Mouse (Mus musculus): ENCODE data around the gene Zbtb48. TPM values are rescaled to one million over a fixed set of nuclear protein-coding genes. Genes with fewer than 3 reads are reported as not detected.

Gene Zbtb48
- polyA plus RNA-seq, 1 experiment from 2014 or later, result 25.4 TPM

GRCm38 (mm10) chr4:151975441-151975840 is 52.0 kb downstream of the Zbtb48 start:
- Histone ChIP-seq H3K4me1 (replicated peaks; ENCODE audit: control insufficient read depth, insufficient read depth, low read length) (no peaks in the 10 kb centered on the region), H3K9ac (replicated peaks; ENCODE audit: low read depth, low read length) (no peak overlapping the region), H3K4me2 (ENCODE audit: low read length) (no peak overlapping the region), H3K27ac (ENCODE audit: low read length) (no peak overlapping the region), H3K4me3 (replicated peaks; ENCODE audit: low read length) (no peak overlapping the region), H3K9me3 (ENCODE audit: control insufficient read depth, low read length) (peaks cover 2% of the 10 kb centered on the region; the same call in 1 of the 2 replicates), H3K36me3 (ENCODE audit: control insufficient read depth, insufficient read depth) (peaks cover 9% of the 10 kb centered on the region), H3K27me3 (replicated peaks; ENCODE audit: control insufficient read depth, insufficient read depth, low read length) (no peaks in the 10 kb centered on the region)
- ATAC-seq, result no peak
- whole genome bisulfite sequencing, result 91% methylated on average over 3 of the region's 3 CpGs

GRCm38 (mm10) chr4:151972221-151972967 is 55.1 kb downstream of the Zbtb48 start:
- 58% methylated on average over 10 of the region's 10 CpGs for WGBS
- H3K9ac ChIP-seq (replicated peaks; ENCODE audit: low read depth, low read length), result no peak overlapping the region
- H3K27me3 ChIP-seq (replicated peaks; ENCODE audit: control insufficient read depth, insufficient read depth, low read length), result no peaks in the 10 kb centered on the region
- ATAC-seq, result 0 out of 2 replicates have a peak, but pooled peaks have one; percentile 18
- peaks cover 14% of the 10 kb centered on the region for H3K36me3 ChIP-seq (ENCODE audit: control insufficient read depth, insufficient read depth)
- H3K4me2 ChIP-seq (ENCODE audit: low read length), result no peak overlapping the region
- H3K27ac ChIP-seq (ENCODE audit: low read length), result no peak overlapping the region
- no peaks in the 10 kb centered on the region for H3K4me1 ChIP-seq (replicated peaks; ENCODE audit: control insufficient read depth, insufficient read depth, low read length)
- peaks cover 2% of the 10 kb centered on the region; the same call in 1 of the 2 replicates for H3K9me3 ChIP-seq (ENCODE audit: control insufficient read depth, low read length)
- no peak overlapping the region for H3K4me3 ChIP-seq (replicated peaks; ENCODE audit: low read length)

Other genes starting within 250 kb of the Zbtb48 start
- gene Camta1, start 165.8 kb downstream of the Zbtb48 start, polyA plus RNA-seq (2015; fragmentation: Nextera tagmentation; extraction: Ambion mirVana), result 119 and 123 TPM in 2 replicates
- gene Dnajc11, start 94.0 kb downstream of the Zbtb48 start, polyA plus RNA-seq (2015; fragmentation: Nextera tagmentation; extraction: Ambion mirVana), result 84.2 and 89.8 TPM in 2 replicates
- 32.7 and 42.7 TPM in 2 replicates for gene Thap3, start 38.7 kb downstream of the Zbtb48 start, polyA plus RNA-seq (2015; fragmentation: Nextera tagmentation; extraction: Ambion mirVana)
- 20.5 and 21.8 TPM in 2 replicates for gene Phf13, start 31.4 kb downstream of the Zbtb48 start, polyA plus RNA-seq (2015; fragmentation: Nextera tagmentation; extraction: Ambion mirVana)
- 2.9 and 3.6 TPM in 2 replicates for gene Klhl21, start 18.9 kb downstream of the Zbtb48 start, polyA plus RNA-seq (2015; fragmentation: Nextera tagmentation; extraction: Ambion mirVana)
- 0.97 and 1.6 TPM in 2 replicates for gene Tas1r1, start 10.9 kb upstream of the Zbtb48 start, polyA plus RNA-seq (2015; fragmentation: Nextera tagmentation; extraction: Ambion mirVana)
- gene Nol9, start 11.7 kb upstream of the Zbtb48 start, polyA plus RNA-seq (2015; fragmentation: Nextera tagmentation; extraction: Ambion mirVana), result 25.1 and 27.7 TPM in 2 replicates
- 11.7 and 13.2 TPM in 2 replicates for gene Plekhg5, start 44.8 kb upstream of the Zbtb48 start, polyA plus RNA-seq (2015; fragmentation: Nextera tagmentation; extraction: Ambion mirVana)
- 0.97 and 1.5 TPM in 2 replicates for gene Tnfrsf25, start 88.3 kb upstream of the Zbtb48 start, polyA plus RNA-seq (2015; fragmentation: Nextera tagmentation; extraction: Ambion mirVana)
- 0.08 and 0.12 TPM in 2 replicates for gene Espn, start 124.7 kb upstream of the Zbtb48 start, polyA plus RNA-seq (2015; fragmentation: Nextera tagmentation; extraction: Ambion mirVana)
- gene Hes2, start 131.2 kb upstream of the Zbtb48 start, polyA plus RNA-seq (2015; fragmentation: Nextera tagmentation; extraction: Ambion mirVana), result not detected in 2 replicates
- 210 and 269 TPM in 2 replicates for gene Acot7, start 150.5 kb upstream of the Zbtb48 start, polyA plus RNA-seq (2015; fragmentation: Nextera tagmentation; extraction: Ambion mirVana)
- gene Gpr153, start 246.6 kb upstream of the Zbtb48 start, polyA plus RNA-seq (2015; fragmentation: Nextera tagmentation; extraction: Ambion mirVana), result 4.4 and 6.2 TPM in 2 replicates

Data from forebrain, embryonic 16.5 days (tissue).